Mouse (Mus musculus): ENCODE measurements at regions not wholly inside any gene's neighbourhood (a gene's known extent, or its start where the extent isn't known, plus 50 kb on each side); places are given as distances from the start of the nearest gene placed in this dataset.

DNA sequence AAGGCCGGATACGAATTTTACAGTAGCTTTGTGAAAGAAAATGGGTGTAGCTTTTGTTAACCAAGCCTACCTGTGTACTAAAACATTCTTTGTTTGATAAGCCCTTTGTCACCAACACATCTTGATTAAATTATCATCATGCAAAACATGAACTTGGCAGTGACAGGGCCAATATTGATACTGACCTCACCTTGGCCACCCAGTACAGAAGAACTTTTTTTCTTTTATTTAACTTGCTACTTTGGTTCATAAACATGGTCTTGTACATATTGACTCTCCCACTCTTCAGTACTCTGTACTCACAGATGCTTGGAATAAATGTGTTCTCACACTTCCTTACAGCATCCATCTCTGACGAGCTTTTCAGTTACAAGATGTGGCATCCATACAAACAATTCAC lies 570.0 kb upstream of the Klf4 start:
- Histone ChIP-seq H3K36me3 (no peaks in the 10 kb centered on the region), H3K4me1 (no peaks in the 10 kb centered on the region), H3K4me3 (no peak overlapping the region), H3K9me3 (replicated peaks) (no peaks in the 10 kb centered on the region), H3K27ac (no peak overlapping the region), H3K27me3 (ENCODE audit: low read depth, poor library complexity, severe bottlenecking) (no peaks in the 10 kb centered on the region)
- 87% methylated on average over 3 of the region's 3 CpGs for WGBS
- no peak for DNase-seq (ENCODE audit: low spot score)

DNA sequence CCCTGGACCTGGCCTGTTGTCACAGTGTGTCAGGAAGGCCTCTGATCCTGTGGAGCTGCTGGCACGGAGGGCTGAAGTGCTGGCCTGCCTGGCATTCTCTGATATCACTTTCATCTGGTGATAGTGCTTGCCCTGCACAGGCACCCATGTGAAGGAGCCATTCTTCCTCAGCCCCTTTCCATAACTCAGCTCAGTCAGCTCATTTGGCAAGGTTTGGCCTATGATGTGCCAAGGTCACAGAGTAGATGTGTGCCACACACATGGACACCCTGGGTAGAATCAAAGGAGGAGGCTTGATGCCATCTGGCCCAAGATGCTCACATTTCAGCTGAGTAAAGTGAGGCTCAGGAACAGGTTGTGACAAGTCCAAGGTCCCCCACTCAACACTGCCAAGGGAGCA lies 558.5 kb upstream of the Klf4 start:
- 84% methylated on average over 1 of the region's 1 CpGs for WGBS
- no peak for DNase-seq (ENCODE audit: low spot score)
- H3K27ac ChIP-seq = no peak overlapping the region

DNA sequence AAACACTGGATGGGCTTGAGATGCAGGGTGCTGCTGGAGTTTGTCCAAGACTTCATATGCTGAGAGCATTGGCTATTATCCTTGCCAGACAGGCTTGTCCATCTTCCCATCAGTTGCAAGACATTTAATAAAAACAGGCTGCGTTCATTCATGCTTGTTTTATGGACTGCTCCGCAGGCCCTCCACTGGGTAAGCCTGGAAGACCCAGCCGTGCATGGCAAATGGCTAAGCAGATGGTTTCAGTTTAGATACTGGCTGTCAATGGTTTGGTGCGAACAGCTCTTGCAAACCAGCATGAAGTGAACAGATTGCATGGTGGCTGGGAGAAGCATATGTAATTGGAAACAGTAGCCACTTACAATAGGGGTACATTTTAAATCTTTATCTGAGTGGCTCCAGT lies 556.4 kb upstream of the Klf4 start:
- Histone ChIP-seq H3K27ac (no peak overlapping the region), H3K4me3 (no peak overlapping the region), H3K27me3 (ENCODE audit: low read depth, poor library complexity, severe bottlenecking) (no peaks in the 10 kb centered on the region), H3K36me3 (no peaks in the 10 kb centered on the region), H3K9me3 (replicated peaks) (no peaks in the 10 kb centered on the region), H3K4me1 (peaks cover 12% of the 10 kb centered on the region)
- peak; percentile 52 for DNase-seq (ENCODE audit: low spot score)
- WGBS = 15% methylated on average over 4 of the region's 4 CpGs

More for the DNA sequence above, 558.5 kb upstream of the Klf4 start:
- peaks cover 12% of the 10 kb centered on the region for H3K4me1 ChIP-seq
- H3K27me3 ChIP-seq (ENCODE audit: low read depth, poor library complexity, severe bottlenecking) = no peaks in the 10 kb centered on the region
- no peak overlapping the region for H3K4me3 ChIP-seq
- H3K36me3 ChIP-seq = no peaks in the 10 kb centered on the region
- H3K9me3 ChIP-seq (replicated peaks) = no peaks in the 10 kb centered on the region

DNA sequence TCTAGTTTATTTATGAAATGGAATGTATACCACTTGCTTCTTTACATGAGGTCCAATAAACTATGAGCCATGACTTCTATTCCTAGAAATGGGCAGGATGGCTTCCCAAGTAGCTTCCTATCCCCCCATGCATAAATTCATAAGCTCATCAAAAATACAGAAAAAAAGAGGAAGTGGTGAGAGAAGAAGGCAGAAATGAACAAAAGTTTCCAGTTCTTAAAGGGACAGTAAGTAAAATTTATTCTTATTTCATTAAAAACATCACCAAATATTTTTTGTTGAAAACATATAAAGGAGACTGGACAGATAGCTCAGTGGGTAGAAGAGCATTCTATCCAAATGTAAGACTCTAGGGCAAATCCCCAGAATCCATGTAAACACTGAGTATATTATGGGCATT lies 554.0 kb upstream of the Klf4 start:
- no peak for DNase-seq (ENCODE audit: low spot score)
- no peaks in the 10 kb centered on the region for H3K36me3 ChIP-seq
- H3K4me3 ChIP-seq = no peak overlapping the region
- no peaks in the 10 kb centered on the region for H3K9me3 ChIP-seq (replicated peaks)
- no peak overlapping the region for H3K27ac ChIP-seq
- peaks cover 12% of the 10 kb centered on the region for H3K4me1 ChIP-seq
- H3K27me3 ChIP-seq (ENCODE audit: low read depth, poor library complexity, severe bottlenecking) = no peaks in the 10 kb centered on the region

DNA sequence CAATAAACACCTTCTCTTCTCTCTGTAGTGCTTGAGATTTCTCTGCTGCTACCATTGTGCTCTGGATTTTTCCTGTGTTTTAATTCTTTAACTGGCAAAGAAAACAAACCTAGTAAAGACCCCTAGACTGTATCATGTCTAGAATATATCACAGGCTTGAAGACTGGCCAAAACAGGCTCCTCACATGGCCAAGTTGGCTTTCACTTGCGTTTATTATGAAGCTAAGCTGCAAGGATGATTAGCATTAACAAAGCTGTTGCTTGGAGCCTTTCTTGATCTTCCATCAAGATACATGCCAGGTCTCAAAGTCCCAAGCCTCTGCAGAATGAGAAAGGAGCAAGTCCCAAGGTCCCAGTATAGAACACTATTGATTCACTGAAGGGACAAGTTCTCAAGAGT lies 551.9 kb upstream of the Klf4 start:
- H3K27ac ChIP-seq = no peak overlapping the region
- WGBS = 88% methylated on average over 1 of the region's 1 CpGs
- H3K9me3 ChIP-seq (replicated peaks) = no peaks in the 10 kb centered on the region
- peaks cover 10% of the 10 kb centered on the region for H3K4me1 ChIP-seq
- DNase-seq (ENCODE audit: low spot score) = no peak
- H3K4me3 ChIP-seq = no peak overlapping the region
- H3K36me3 ChIP-seq = no peaks in the 10 kb centered on the region
- H3K27me3 ChIP-seq (ENCODE audit: low read depth, poor library complexity, severe bottlenecking) = no peaks in the 10 kb centered on the region

DNA sequence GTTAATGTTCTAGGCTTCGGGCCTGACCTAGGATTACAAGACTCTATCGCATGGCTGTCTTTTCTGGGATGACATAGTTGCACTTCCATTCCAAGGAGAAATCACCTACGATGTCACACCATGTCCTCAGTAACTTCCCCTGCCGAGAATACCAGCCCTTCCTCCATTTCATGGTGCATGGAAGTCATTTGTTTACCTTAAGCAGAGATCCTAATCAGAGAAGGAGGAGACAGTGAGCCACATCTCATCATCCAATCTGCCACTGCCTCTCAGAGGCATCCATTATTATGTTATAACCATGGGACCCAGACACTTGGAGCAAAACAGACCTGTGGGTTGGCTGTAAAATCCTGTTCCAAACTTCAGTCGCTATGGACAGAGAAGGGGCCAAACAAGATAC lies 550.1 kb upstream of the Klf4 start:
- H3K36me3 ChIP-seq = no peaks in the 10 kb centered on the region
- H3K4me1 ChIP-seq = no peaks in the 10 kb centered on the region
- H3K27me3 ChIP-seq (ENCODE audit: low read depth, poor library complexity, severe bottlenecking) = no peaks in the 10 kb centered on the region
- no peaks in the 10 kb centered on the region for H3K9me3 ChIP-seq (replicated peaks)
- 78% methylated on average over 5 of the region's 5 CpGs for WGBS
- no peak overlapping the region for H3K4me3 ChIP-seq
- H3K27ac ChIP-seq = no peak overlapping the region
- DNase-seq (ENCODE audit: low spot score) = no peak

DNA sequence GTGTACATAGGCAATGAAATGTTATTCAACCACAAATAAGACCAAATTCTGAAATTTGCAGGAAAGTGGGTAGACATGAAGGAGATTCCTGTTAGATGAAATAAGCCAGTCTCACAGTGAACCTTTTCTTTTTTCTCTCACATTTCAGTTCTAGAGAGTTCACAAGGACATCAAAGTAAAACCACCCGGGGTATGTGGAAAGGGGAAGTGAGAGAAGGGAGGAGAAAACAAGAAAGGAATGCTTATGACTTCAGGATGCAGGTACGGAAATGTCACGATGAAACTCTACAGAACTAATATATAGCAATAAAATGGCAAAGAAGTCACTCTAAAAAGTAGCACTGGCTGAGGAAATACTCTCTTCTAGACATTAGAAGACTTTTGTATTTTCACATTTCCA lies 548.7 kb upstream of the Klf4 start:
- no peak for DNase-seq (ENCODE audit: low spot score)
- no peaks in the 10 kb centered on the region for H3K27me3 ChIP-seq (ENCODE audit: low read depth, poor library complexity, severe bottlenecking)
- 64% methylated on average over 3 of the region's 3 CpGs for WGBS
- H3K9me3 ChIP-seq (replicated peaks) = no peaks in the 10 kb centered on the region
- no peaks in the 10 kb centered on the region for H3K36me3 ChIP-seq
- H3K27ac ChIP-seq = no peak overlapping the region
- H3K4me3 ChIP-seq = no peak overlapping the region
- H3K4me1 ChIP-seq = no peaks in the 10 kb centered on the region

DNA sequence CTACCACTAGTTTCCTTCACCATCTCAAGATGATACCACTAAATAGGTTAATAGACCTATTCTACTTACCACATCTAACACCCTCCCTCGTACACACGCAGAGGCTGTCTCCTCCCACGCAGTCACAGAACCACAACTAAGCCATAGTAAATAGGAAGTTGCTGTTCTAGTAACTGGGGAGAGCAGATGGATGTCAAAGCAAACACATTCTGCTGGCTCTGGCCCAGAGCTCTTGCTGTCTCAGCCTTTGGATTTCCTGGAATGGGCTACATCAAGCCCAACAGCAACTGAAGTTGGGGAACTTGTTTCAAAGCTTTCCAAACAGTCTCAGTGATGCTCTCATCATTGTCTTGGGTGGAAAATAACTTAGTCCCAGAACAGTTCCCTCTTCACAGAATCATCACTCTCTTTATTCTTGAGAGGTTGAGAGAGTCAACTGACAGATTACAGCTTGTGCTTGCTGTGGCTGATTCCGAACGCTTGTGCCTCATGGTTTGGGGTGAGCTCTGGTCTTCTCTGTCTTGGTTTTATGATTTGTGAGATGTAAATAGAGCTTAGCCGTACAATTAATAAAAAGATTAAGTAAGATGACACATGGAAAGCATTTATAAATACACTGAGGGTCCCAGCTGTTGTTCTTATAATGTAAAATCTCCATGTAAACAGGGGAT lies 538.5 kb upstream of the Klf4 start:
- no peak overlapping the region for H3K27ac ChIP-seq
- H3K27me3 ChIP-seq (ENCODE audit: low read depth, poor library complexity, severe bottlenecking) = no peaks in the 10 kb centered on the region
- H3K4me3 ChIP-seq = no peak overlapping the region
- no peak for DNase-seq (ENCODE audit: low spot score)
- no peaks in the 10 kb centered on the region for H3K4me1 ChIP-seq
- 91% methylated on average over 6 of the region's 6 CpGs for WGBS
- H3K9me3 ChIP-seq (replicated peaks) = no peaks in the 10 kb centered on the region
- H3K36me3 ChIP-seq = no peaks in the 10 kb centered on the region

DNA sequence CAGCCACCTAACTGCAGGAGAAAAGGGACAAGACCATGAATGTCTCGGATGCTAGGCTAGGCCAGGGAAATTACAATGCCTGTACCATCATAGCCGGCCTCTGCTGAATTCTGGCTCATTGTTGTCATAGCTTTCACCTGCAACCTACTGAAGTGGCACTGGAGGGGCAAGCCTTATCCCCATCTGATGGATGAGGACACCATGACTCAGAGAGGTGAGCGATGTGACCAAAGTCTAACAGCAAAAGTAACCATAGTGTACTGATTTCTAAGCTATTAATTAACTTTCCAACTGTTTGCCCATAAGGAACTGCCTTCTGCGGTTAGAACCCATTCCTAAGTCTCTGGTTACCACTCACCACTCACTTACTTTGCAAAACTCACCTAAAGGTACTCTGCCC lies 536.6 kb upstream of the Klf4 start:
- Histone ChIP-seq H3K4me3 (no peak overlapping the region), H3K4me1 (no peaks in the 10 kb centered on the region), H3K27me3 (ENCODE audit: low read depth, poor library complexity, severe bottlenecking) (no peaks in the 10 kb centered on the region), H3K9me3 (replicated peaks) (no peaks in the 10 kb centered on the region), H3K36me3 (no peaks in the 10 kb centered on the region), H3K27ac (no peak overlapping the region)
- DNase-seq (ENCODE audit: low spot score) = no peak
- WGBS = 89% methylated on average over 4 of the region's 4 CpGs

DNA sequence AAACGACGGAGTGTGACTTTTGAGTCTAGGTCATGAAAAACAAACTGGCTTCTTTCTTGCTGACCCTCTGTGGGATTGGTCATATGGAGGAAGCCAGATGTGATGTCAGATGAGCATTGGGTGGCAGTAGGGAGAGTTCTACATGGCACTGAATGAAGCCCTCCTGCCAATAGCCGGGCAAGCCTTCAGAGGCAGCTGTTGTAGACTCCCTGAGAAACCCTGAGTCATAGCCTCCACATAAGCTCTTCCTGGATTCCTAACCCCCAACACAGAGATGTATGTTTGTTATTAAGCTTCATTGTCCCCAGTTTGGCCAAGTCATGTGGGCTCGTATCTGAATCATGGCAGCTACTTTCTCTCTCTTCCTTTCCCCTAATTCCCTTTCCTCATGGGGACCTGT lies 532.4 kb upstream of the Klf4 start:
- Histone ChIP-seq H3K36me3 (no peaks in the 10 kb centered on the region), H3K27me3 (ENCODE audit: low read depth, poor library complexity, severe bottlenecking) (no peaks in the 10 kb centered on the region), H3K27ac (no peak overlapping the region), H3K4me1 (no peaks in the 10 kb centered on the region), H3K4me3 (no peak overlapping the region), H3K9me3 (replicated peaks) (no peaks in the 10 kb centered on the region)
- DNase-seq (ENCODE audit: low spot score) = no peak
- 89% methylated on average over 4 of the region's 4 CpGs for WGBS

DNA sequence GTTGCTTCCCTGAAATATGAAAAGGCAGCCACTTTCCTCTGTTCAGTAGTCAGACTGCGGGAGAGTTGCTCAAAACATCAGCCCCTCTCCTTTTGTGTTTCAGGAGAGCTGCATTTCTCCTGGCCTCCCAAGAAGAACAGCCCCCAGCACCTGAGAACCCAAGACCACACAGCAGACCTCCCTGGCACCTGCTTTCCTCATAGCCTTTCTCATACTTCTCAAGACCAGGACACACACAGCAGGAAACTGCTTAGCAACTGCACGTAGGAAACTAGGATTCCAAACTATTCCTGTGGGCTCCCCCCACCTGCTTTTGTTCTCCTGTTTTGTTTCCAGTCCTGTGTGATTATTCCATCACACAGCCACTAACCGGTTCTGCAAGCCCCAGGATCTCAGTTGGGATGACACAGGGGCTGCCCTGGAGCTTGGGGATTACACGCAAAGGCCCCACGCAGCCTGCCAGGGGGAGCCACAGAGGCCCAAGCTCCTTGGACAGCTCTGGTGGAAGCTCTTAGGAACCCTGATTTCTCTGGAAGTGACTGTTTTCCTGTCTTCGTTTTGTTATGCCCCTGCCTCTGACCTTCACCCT lies 519.6 kb upstream of the Klf4 start:
- H3K27ac ChIP-seq = no peak overlapping the region

DNA sequence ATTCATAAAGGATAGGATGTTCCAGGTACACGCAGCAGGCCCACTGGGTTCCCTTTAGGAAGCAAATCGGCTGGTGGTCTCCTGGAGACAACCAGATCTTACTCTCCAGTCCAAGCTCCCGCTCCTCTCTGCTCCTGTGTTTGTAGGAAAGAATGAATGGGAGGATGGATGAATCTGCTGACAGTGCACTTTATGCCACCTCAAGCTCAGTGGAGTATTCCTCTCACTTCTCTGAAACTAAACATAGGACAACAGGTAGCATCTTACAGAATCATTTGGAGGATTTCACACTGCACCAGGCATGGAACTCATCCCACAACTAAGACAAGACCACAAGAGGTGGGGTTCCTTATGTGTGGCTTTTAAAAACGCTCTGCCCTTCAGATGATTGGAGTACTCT lies 507.1 kb upstream of the Klf4 start:
- Histone ChIP-seq H3K27me3 (ENCODE audit: low read depth, poor library complexity, severe bottlenecking) (no peaks in the 10 kb centered on the region), H3K4me3 (no peak overlapping the region), H3K27ac (no peak overlapping the region), H3K36me3 (no peaks in the 10 kb centered on the region), H3K9me3 (replicated peaks) (no peaks in the 10 kb centered on the region), H3K4me1 (no peaks in the 10 kb centered on the region)
- WGBS = 92% methylated on average over 4 of the region's 4 CpGs
- DNase-seq (ENCODE audit: low spot score) = no peak

More for the DNA sequence above, 519.6 kb upstream of the Klf4 start:
- H3K36me3 ChIP-seq = no peaks in the 10 kb centered on the region
- no peak for DNase-seq (ENCODE audit: low spot score)
- H3K9me3 ChIP-seq (replicated peaks) = no peaks in the 10 kb centered on the region
- no peaks in the 10 kb centered on the region for H3K27me3 ChIP-seq (ENCODE audit: low read depth, poor library complexity, severe bottlenecking)
- H3K4me1 ChIP-seq = no peaks in the 10 kb centered on the region
- no peak overlapping the region for H3K4me3 ChIP-seq
- 40% methylated on average over 6 of the region's 6 CpGs for WGBS

DNA sequence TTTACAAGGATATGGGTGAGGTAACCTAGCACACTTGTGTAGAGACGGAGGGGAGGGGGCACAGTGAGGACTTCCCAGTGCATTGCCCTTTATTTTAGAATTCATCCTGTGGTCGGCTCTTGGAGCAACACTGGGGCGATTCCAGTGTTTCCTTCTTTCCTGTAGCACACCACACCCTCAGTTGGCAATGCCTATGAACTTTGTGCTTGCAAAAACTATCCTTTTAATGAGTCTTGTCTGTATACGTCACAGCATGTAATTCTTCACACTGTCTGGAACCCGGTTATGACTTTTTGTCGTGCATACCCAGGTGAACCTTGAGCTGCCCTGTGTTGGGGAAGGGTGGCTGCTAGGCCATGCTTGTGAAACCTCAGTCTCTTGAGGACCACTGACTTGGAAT lies 504.1 kb upstream of the Klf4 start:
- Histone ChIP-seq H3K9me3 (replicated peaks) (no peaks in the 10 kb centered on the region), H3K4me3 (no peak overlapping the region), H3K27ac (no peak overlapping the region), H3K4me1 (no peaks in the 10 kb centered on the region), H3K36me3 (no peaks in the 10 kb centered on the region), H3K27me3 (ENCODE audit: low read depth, poor library complexity, severe bottlenecking) (no peaks in the 10 kb centered on the region)
- 85% methylated on average over 6 of the region's 6 CpGs for WGBS
- DNase-seq (ENCODE audit: low spot score) = no peak

DNA sequence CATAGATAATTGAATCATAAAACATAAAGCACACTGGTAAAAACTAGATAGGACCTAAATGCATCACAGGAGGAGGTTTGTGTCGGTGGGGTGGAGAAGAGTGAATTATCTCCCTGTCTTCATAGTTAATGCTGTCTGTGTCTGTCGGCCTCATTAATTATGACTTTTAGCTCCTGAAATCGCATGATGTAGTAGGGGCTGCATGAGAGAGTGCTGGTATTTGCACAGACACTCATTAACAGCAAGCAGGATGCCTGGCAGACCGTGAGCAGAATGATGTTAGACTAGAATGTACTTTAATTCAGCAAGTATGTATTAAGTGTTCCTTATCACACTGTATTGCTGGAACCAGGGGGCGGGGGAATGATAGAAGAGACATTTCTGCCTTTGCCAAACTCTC lies 503.3 kb upstream of the Klf4 start:
- H3K4me1 ChIP-seq = no peaks in the 10 kb centered on the region
- H3K27ac ChIP-seq = no peak overlapping the region
- H3K9me3 ChIP-seq (replicated peaks) = no peaks in the 10 kb centered on the region
- H3K4me3 ChIP-seq = no peak overlapping the region
- no peaks in the 10 kb centered on the region for H3K27me3 ChIP-seq (ENCODE audit: low read depth, poor library complexity, severe bottlenecking)
- DNase-seq (ENCODE audit: low spot score) = no peak
- 79% methylated on average over 5 of the region's 5 CpGs for WGBS
- no peaks in the 10 kb centered on the region for H3K36me3 ChIP-seq
